Mouse (Mus musculus): ENCODE results near the gene Galns.

GRCm38 (mm10) chr8:122624653-122625052 lies 13.4 kb upstream of the Galns start:
- TF ChIP-seq CTCF (IDR thresholded peaks at IDR 0.05; ENCODE audit: borderline replicate concordance, extremely low read depth, insufficient read depth, insufficient read length) (no peak), POLR2A (IDR thresholded peaks at IDR 0.05; ENCODE audit: borderline replicate concordance, extremely low read depth, insufficient read depth, insufficient read length, poor library complexity, severe bottlenecking) (no peak)
